9 mouse cellular contexts compared by ENCODE assay signal in the genomic region with DNA sequence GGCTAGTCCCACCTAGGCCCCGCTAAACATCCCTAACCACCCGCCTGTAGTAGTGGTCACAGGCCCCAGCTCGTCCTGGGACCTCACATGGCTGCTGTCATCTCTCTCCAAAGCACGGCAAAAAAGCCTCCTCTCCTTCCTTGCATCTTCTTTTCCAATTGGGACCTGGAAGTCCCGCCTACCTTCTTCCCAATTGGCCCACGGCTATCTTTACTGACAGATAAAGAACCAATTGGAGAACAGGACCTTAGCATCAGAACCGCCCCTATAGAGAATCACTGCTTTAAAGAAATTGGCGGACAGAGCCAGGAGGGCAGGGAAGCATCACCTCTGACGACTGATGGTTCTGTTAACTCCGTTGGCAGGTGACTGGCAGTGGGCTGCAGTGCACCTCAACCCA. TPM values are rescaled to one million over a fixed set of nuclear protein-coding genes. Genes with fewer than 3 reads are reported as not detected.
DNase-seq lines count a peak whose midpoint lies in the region; ATAC-seq and TF ChIP-seq lines count a peak whose summit lies in the region.
"Had no signal": no experiment of that assay in that cellular context is flagged by ENCODE, and none has a peak within 500 bp of the region (broad histone marks: within the 10 kb centered on the region; RNA-seq: fewer than 3 reads in every experiment).

No protein-coding gene starts in this region.

- no peak; the same call in 1 of the 2 replicates for ATAC-seq in heart, embryonic 13.5 days (ENCODE audit: extremely low read depth, insufficient number of reproducible peaks, low FRiP score, low TSS enrichment)
- 0 out of 2 replicates have a peak, but pooled peaks have one; percentile 20 for ATAC-seq in stomach, postnatal 0 days (ENCODE audit: low FRiP score, low TSS enrichment)

- H3K36me3 ChIP-seq in heart, embryonic 13.5 days, result peaks cover 34% of the 10 kb centered on the region
- H3K36me3 ChIP-seq in stomach, postnatal 0 days (ENCODE audit: control insufficient read depth, insufficient read depth, low read length), result peaks cover 5% of the 10 kb centered on the region

- H3K4me1 ChIP-seq in heart, embryonic 13.5 days, result peaks cover 19% of the 10 kb centered on the region
- no peaks in the 10 kb centered on the region for H3K4me1 ChIP-seq in stomach, postnatal 0 days (replicated peaks; ENCODE audit: control insufficient read depth, insufficient read depth)

- no peaks in the 10 kb centered on the region for H3K27me3 ChIP-seq in heart, embryonic 13.5 days (replicated peaks)
- H3K27me3 ChIP-seq in stomach, postnatal 0 days (ENCODE audit: control insufficient read depth, insufficient read depth, low read length), result no peaks in the 10 kb centered on the region

- peak; percentile 58 to 59 for DNase-seq in cerebellum, postnatal 10 days
- DNase-seq in cerebellum, adult 18-20 months, result no peak
- DNase-seq in right cerebral cortex, postnatal 14 days, result peak; percentile 18
- DNase-seq in right cerebral cortex, adult 18-20 months, result no peak
- DNase-seq in stomach, postnatal 0 days (ENCODE audit: low spot score), result no peak
- no peak for DNase-seq in ovary, postnatal 10 days (ENCODE audit: low spot score)
- DNase-seq in left cerebral cortex, adult 9 months (ENCODE audit: low spot score in 2 of 2), result no peak

- H3K4me2 ChIP-seq in heart, embryonic 13.5 days, result peak overlapping the region; percentile 34
- no peak overlapping the region for H3K4me2 ChIP-seq in stomach, postnatal 0 days (replicated peaks; ENCODE audit: low read depth)

- TF ChIP-seq CTCF in stomach, postnatal 0 days (IDR thresholded peaks at IDR 0.05; ENCODE audit: low read depth), result no peak

- no peak overlapping the region; the same call in 1 of the 2 replicates for H3K9ac ChIP-seq in heart, embryonic 13.5 days
- H3K9ac ChIP-seq in stomach, postnatal 0 days (ENCODE audit: low read length), result no peak overlapping the region

- H3K27ac ChIP-seq in heart, embryonic 13.5 days (replicated peaks), result 0 out of 2 replicates have a peak overlapping the region, but pooled peaks have one; percentile 4
- H3K27ac ChIP-seq in stomach, postnatal 0 days (replicated peaks), result no peak overlapping the region
- H3K27ac ChIP-seq: layer of hippocampus, adult 2 months had no signal

- TF ChIP-seq EP300 in stomach, postnatal 0 days (optimal IDR thresholded peaks at IDR 0.05), result no peak

- H3K9me3 ChIP-seq in heart, embryonic 13.5 days, result 0 out of 2 replicates have a peak, but pooled peaks cover 3% of the 10 kb centered on the region
- H3K9me3 ChIP-seq in stomach, postnatal 0 days (ENCODE audit: control insufficient read depth, low read length), result no peaks in the 10 kb centered on the region

- no peak overlapping the region for H3K4me3 ChIP-seq in heart, embryonic 13.5 days
- no peak overlapping the region for H3K4me3 ChIP-seq in stomach, postnatal 0 days (ENCODE audit: low read depth, low read length)
- H3K4me3 ChIP-seq: layer of hippocampus, adult 2 months had no signal

- WGBS in heart, embryonic 13.5 days, result 25% methylated on average over 10 of the region's 10 CpGs
- 35% methylated on average over 10 of the region's 10 CpGs for WGBS in stomach, postnatal 0 days

RNA-seq across cellular contexts. Expression of a gene that starts 30.5 kb away (rescaled TPM):
- 1,654 and 1,741 TPM in 2 replicates for polyA plus RNA-seq in heart, embryonic 13.5 days (2015; fragmentation: Nextera tagmentation; extraction: Ambion mirVana)
- 1,616 and 1,849 TPM in 2 replicates for polyA plus RNA-seq in stomach, postnatal 0 days (2015; fragmentation: Nextera tagmentation; extraction: Ambion mirVana)

RNA-seq across cellular contexts. Expression of a gene that starts 56.1 kb away (rescaled TPM):
- polyA plus RNA-seq in heart, embryonic 13.5 days (2015; fragmentation: Nextera tagmentation; extraction: Ambion mirVana), result 0.01 TPM in 1 of 2 replicates, not detected in the other
- polyA plus RNA-seq in stomach, postnatal 0 days (2015; fragmentation: Nextera tagmentation; extraction: Ambion mirVana), result 0.61 and 0.69 TPM in 2 replicates

Comparison
In these comparisons a context has a peak if more than half of its experiments do, and no peak if none do; other contexts are left out.
1. DNase-seq: peak in cerebellum, postnatal 10 days (2 of 2) and right cerebral cortex, postnatal 14 days (single experiment); none in cerebellum, adult 18-20 months (0 of 2), right cerebral cortex, adult 18-20 months (single experiment), stomach, postnatal 0 days (single experiment), ovary, postnatal 10 days (single experiment) and left cerebral cortex, adult 9 months (0 of 2).